Mouse (Mus musculus): Measurements from ENCODE around the gene Prps1l3. TPM values are rescaled to one million over a fixed set of nuclear protein-coding genes. Genes with fewer than 3 reads are reported as not detected.
"Not testable (repeated sequence)": the region's sequence is repeated elsewhere in the genome, so short reads cannot be mapped to it uniquely, and the experiment has no call there.

Prps1l3 gene
- polyA plus RNA-seq, 1 experiment from 2014 or later: 75.5 TPM

DNA sequence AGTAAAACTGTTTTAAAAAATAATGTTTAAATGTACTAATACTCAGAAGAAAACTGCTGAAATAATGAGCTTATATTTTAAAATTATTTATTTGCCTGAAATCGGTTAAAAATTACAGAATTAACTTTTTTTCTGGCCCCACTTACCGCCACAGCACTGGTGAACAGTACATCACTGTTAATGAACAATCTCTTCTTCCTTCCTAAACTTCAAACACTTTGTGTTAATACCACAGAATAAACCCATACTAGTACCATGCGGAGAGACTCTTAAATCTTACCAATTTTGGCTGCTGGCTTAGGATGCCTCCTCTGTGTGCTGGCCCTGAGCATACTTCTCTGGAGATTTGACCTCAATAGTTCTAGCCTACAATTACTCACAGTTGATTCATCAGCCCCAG, 28.3 kb upstream of the Prps1l3 start:
- no peak overlapping the region for H3K4me2 ChIP-seq
- H3K9me3 ChIP-seq: no peaks in the 10 kb centered on the region
- no peaks in the 10 kb centered on the region for H3K36me3 ChIP-seq
- H3K4me3 ChIP-seq: no peak overlapping the region
- no peak for ATAC-seq (ENCODE audit: borderline replicate concordance, extremely low read depth, low FRiP score, low TSS enrichment)
- no peak overlapping the region for H3K9ac ChIP-seq
- H3K27me3 ChIP-seq: peaks cover 9% of the 10 kb centered on the region; the same call in 1 of the 2 replicates
- no peaks in the 10 kb centered on the region; the same call in 1 of the 2 replicates for H3K4me1 ChIP-seq
- WGBS: 88% methylated on average over 3 of the region's 3 CpGs
- H3K27ac ChIP-seq: no peak overlapping the region

DNA sequence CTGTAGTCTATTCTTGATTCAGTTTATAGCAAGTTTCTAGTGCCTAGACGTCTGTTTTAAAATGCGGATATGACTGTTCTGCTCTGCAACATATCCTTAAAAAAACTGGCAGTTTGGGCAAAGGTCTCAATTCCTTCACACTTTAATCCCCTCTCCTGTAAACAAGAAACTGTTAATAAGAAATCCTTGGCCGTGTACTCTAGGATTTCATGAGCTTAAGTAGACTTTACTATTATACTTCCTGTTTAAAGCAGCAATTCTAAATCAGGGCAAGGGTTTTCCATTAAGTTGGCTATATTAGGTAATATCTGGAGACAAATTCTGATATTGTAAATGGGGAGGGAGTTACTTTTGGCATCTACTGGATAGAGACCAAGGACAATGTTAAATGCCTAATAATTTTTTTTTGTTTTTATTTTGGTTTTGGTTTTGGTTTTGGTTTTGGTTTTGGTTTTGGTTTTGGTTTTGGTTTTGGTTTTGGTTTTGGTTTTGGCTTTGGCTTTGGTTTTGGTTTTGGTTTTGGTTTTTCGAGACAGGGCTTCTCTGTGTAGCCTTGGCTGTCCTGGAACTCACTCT, 25.8 kb upstream of the Prps1l3 start:
- no peaks in the 10 kb centered on the region for H3K27me3 ChIP-seq
- no peak for ATAC-seq (ENCODE audit: borderline replicate concordance, extremely low read depth, low FRiP score, low TSS enrichment)
- H3K4me2 ChIP-seq: no peak overlapping the region
- H3K9ac ChIP-seq: no peak overlapping the region
- H3K4me3 ChIP-seq: no peak overlapping the region
- H3K36me3 ChIP-seq: no peaks in the 10 kb centered on the region
- 73% methylated on average over 4 of the region's 4 CpGs for WGBS
- H3K9me3 ChIP-seq: no peaks in the 10 kb centered on the region
- H3K27ac ChIP-seq: no peak overlapping the region
- H3K4me1 ChIP-seq: no peaks in the 10 kb centered on the region

DNA sequence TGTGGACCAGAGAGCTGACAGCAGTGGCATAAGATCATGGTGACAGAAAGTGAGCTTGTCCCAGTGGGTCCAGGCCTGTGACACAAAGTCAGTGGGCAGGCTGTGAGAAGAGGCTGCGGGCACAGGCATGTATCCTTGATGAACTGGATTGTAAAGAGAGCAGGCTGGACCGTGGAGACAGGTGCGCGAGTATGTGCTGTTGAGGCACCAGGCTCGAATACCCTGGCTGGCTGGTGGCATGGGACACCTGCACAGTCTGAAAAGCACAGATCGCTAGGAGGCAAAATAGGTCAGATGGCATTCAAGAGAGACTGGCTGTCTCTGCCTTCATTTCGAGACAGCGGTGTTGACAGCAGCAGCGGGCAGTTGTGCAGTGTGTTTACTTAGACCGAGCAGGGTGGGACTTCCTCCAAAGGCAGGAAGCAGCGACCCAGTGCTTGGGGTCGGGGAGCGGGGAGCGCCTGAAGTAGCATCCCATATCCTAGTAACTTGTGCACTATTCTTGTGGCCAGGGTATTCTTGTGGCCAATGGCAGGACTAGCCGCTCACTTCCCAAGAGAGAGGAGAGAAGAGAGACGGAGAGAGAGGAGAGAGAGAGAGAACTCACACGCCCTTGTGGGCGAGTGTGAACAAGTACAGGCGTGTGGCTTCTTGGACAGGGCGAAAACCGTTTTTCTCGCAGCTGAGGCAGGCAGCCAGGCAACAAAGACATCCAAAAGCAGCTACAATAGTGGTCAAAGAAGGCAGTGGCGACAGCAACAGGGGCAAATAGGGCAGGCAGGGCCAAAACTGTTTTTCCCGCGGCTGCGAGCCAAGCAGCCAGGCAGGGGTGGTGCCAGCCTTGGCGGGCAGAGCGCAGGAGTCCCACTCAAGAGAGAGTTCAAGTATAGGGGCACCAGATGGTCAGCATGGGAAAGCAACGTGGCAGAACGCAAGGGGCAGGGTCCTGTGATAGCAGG, 18.6 kb upstream of the Prps1l3 start:
- Histone ChIP-seq H3K36me3 (no peaks in the 10 kb centered on the region), H3K4me3 (peak overlapping the region; percentile 48), H3K9ac (peak overlapping the region; percentile 47), H3K4me2 (peak overlapping the region; percentile 83), H3K27ac (0 out of 2 replicates have a peak overlapping the region, but pooled peaks have one; percentile 10), H3K9me3 (no peaks in the 10 kb centered on the region), H3K4me1 (peaks cover 3% of the 10 kb centered on the region; the same call in 1 of the 2 replicates), H3K27me3 (no peaks in the 10 kb centered on the region)
- 5% methylated on average over 30 of the region's 30 CpGs for WGBS
- peak; percentile 79; the same call in 1 of the 2 replicates for ATAC-seq (ENCODE audit: borderline replicate concordance, extremely low read depth, low FRiP score, low TSS enrichment)

DNA sequence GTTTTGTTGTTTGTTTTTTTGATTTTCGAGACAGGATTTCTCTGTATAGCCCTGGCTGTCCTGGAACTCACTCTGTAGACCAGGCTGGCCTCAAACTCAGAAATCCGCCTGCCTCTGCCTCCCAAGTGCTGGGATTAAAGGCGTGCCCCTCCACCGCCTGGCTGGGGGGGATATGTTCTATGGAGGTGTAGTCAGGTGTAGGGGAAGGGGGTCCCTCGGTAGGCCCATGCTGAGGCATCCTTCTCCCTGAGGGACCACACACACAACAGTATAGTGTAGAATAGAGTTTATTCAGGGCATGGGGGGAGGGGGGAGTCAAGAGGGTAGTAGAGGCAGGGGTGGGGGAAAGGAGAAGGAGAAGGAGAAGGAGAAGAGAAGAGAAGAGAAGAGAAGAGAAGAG, 17.7 kb upstream of the Prps1l3 start:
- H3K9ac ChIP-seq; H3K4me1 ChIP-seq; H3K9me3 ChIP-seq; H3K36me3 ChIP-seq; H3K4me2 ChIP-seq; H3K27ac ChIP-seq; ATAC-seq (ENCODE audit: borderline replicate concordance, extremely low read depth, low FRiP score, low TSS enrichment); H3K27me3 ChIP-seq; H3K4me3 ChIP-seq: not testable (repeated sequence)
- 79% methylated on average over 5 of the region's 5 CpGs for WGBS

DNA sequence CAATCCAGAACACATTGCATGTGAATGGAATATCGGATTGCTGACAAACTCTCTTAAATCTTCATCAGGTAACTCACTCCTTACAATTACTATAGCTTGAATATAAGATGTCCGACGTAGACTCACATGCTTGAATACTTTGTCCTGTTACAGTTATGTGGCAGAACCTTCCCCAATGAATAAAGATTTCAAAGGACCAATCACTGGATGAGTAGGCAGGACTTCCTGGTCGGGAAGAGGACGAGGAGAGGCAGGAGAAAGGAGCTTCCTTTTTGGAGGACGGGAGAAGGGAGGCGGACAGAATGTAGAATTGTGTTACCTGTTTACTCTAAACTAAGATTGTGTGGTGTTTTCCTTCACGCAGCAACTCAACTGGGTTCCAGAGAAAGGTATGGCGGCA, 3.8 kb upstream of the Prps1l3 start:
- Histone ChIP-seq H3K9me3 (no peaks in the 10 kb centered on the region), H3K9ac (no peak overlapping the region), H3K27ac (no peak overlapping the region), H3K27me3 (no peaks in the 10 kb centered on the region), H3K36me3 (no peaks in the 10 kb centered on the region), H3K4me1 (peaks cover 3% of the 10 kb centered on the region), H3K4me3 (no peak overlapping the region), H3K4me2 (no peak overlapping the region)
- ATAC-seq (ENCODE audit: borderline replicate concordance, extremely low read depth, low FRiP score, low TSS enrichment): no peak
- 80% methylated on average over 9 of the region's 9 CpGs for WGBS

DNA sequence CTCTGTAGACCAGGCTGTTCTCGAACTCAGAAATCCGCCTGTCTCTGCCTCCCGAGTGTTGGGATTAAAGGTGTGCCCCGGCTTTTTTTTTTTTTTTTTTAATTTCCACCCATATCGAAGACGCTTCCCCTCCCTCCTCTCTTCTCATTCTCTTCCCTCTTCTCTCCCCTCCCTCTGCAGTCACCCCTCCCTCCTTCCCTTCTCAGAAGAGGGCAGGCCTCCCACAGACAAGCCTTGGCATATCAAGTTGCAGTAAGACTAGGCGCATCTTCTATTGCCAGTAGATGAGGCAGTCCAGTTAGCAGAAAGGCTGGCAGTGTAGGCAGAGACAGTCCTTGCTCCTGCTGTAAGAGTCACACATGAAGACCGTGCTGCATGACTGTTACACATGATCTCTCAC, 2.4 kb upstream of the Prps1l3 start:
- H3K4me3 ChIP-seq: no peak overlapping the region
- WGBS: 78% methylated on average over 4 of the region's 8 CpGs
- H3K36me3 ChIP-seq: no peaks in the 10 kb centered on the region
- no peaks in the 10 kb centered on the region for H3K9me3 ChIP-seq
- no peak for ATAC-seq (ENCODE audit: borderline replicate concordance, extremely low read depth, low FRiP score, low TSS enrichment)
- no peak overlapping the region for H3K4me2 ChIP-seq
- H3K27ac ChIP-seq: no peak overlapping the region
- H3K27me3 ChIP-seq: no peaks in the 10 kb centered on the region
- peaks cover 6% of the 10 kb centered on the region for H3K4me1 ChIP-seq
- H3K9ac ChIP-seq: no peak overlapping the region

DNA sequence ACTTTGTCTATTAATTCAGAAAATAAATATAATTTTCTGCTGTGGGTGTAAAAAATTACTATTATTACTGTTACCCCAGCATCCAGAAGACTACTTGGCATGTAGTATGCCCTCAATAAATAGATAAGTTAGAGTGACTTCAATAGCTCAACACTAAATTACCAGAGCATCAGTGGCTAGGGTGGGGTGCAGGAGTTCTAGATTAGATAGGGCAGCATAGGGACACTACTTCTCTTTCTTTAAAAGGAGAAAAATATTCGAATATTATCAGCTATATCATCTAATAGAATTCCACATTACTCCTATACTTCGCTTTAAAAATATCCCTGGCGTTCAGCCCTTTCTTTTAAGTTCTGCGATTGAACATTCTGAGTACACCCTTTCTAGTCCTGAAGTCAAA, 509 bp upstream of the Prps1l3 start:
- peak overlapping the region; percentile 71 for H3K4me2 ChIP-seq
- H3K27ac ChIP-seq: peak overlapping the region; percentile 96
- no peaks in the 10 kb centered on the region for H3K9me3 ChIP-seq
- no peak for ATAC-seq (ENCODE audit: borderline replicate concordance, extremely low read depth, low FRiP score, low TSS enrichment)
- no peaks in the 10 kb centered on the region for H3K36me3 ChIP-seq
- 15% methylated on average over 4 of the region's 4 CpGs for WGBS
- H3K9ac ChIP-seq: peak overlapping the region; percentile 86
- H3K4me3 ChIP-seq: peak overlapping the region; percentile 93
- H3K27me3 ChIP-seq: no peaks in the 10 kb centered on the region
- peaks cover 6% of the 10 kb centered on the region for H3K4me1 ChIP-seq

DNA sequence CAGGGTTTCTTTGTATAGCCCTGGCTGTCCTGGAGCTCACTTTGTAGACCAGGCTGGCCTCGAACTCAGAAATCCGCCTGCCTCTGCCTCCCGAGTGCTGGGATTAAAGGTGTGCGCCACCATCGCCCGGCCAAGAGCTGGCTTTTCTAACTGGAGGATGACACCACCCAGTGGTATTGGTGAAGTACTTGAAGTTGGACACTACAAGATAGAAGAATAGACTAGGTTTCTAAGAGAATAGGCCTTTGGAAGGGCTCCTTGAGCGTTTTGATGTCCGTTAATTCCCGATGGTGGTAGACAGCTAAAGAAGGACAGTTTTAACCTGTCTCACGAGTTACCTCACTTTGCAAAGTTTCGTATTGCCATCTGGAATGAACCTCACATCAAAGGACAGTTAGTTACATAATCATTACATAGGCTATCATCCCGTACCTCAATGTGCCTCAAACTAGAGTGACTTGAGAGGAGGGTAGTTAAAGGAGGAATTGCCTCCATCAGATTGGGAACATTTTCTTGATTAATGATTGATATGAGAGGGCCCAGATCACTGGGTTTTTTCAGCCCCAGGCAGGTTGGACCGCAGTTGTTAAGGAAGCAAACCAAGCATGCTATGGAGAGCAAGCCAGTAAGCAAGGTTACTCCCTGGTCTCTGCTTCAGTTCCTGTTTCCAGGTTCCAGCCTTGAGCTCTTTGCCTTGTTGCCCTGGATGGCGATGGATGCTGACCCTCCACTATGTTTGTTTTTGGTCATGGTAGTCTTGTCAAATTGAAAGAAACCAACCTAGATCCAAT, 1.1 kb downstream of the Prps1l3 start:
- ATAC-seq (ENCODE audit: borderline replicate concordance, extremely low read depth, low FRiP score, low TSS enrichment): no peak
- 58% methylated on average over 14 of the region's 14 CpGs for WGBS
- no peaks in the 10 kb centered on the region for H3K9me3 ChIP-seq
- no peaks in the 10 kb centered on the region for H3K27me3 ChIP-seq
- H3K4me1 ChIP-seq: peaks cover 6% of the 10 kb centered on the region
- no peak overlapping the region; the same call in 1 of the 2 replicates for H3K27ac ChIP-seq
- peak overlapping the region; percentile 93 for H3K4me3 ChIP-seq
- no peaks in the 10 kb centered on the region for H3K36me3 ChIP-seq
- H3K4me2 ChIP-seq: peak overlapping the region; percentile 71
- peak overlapping the region; percentile 86 for H3K9ac ChIP-seq

DNA sequence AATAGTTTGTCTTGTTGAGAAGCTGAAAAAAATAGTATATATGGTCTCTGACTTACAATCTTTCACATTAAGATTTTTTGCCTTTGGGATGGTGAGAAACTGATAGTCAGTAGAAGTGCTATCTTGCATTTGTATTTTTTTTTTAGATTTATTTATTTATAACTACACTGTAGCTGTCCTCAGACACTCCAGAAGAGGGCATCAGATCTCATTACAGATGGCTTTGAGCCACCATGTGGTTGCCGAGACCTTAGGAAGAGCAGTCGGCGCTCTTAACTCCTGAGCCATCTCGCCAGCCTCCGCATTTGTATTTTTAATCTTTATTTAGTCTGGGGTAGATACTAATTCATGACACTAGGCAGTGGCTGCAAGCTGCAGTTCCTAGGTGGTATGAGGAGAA, 3.2 kb downstream of the Prps1l3 start:
- H3K4me3 ChIP-seq: no peak overlapping the region
- 79% methylated on average over 5 of the region's 5 CpGs for WGBS
- peaks cover 6% of the 10 kb centered on the region for H3K4me1 ChIP-seq
- ATAC-seq (ENCODE audit: borderline replicate concordance, extremely low read depth, low FRiP score, low TSS enrichment): no peak
- H3K36me3 ChIP-seq: peaks cover 3% of the 10 kb centered on the region
- H3K9ac ChIP-seq: no peak overlapping the region
- H3K27ac ChIP-seq: no peak overlapping the region
- no peak overlapping the region for H3K4me2 ChIP-seq
- no peaks in the 10 kb centered on the region for H3K9me3 ChIP-seq
- H3K27me3 ChIP-seq: no peaks in the 10 kb centered on the region

DNA sequence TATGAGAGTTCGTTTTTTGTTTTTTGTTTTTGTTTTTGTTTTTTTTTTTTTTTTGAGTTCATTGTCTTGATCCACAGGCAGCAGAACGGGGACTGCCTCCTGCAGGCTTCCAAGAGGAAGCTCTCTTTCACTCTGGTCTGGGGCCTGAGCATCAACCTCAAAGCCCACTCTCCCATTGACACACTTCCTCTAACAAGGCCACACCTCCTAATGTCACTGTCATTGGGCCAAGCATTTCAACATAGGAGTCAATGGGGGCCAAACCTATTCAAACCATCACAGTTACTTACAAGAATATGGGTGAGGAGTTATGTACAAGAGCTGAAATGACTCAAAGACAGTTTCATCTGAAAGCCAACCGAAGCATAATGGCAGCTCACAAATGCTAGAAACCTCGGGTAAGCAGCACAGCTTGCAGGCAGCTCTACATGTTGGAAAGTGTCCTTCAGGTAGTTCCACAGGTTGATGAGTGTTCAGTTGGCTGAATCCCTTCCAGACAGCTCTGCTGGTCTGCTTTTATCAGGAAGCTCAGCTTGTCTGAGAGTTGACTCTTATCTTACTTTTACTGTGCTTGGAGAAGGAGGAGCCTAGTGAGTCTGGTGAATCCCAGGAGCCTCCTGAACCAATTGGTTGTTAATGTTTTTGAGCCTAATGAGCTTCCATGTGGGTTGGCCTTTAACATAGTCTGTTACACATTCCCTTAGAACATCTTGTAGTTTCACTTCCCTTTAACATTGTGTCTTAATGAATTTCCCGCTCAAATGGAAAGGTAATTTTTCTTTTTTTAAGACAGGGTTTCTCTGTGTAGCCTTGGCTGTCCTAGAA, 13.7 kb downstream of the Prps1l3 start:
- Histone ChIP-seq H3K4me2 (no peak overlapping the region), H3K27ac (no peak overlapping the region), H3K9ac (no peak overlapping the region), H3K36me3 (peaks cover 29% of the 10 kb centered on the region), H3K9me3 (no peaks in the 10 kb centered on the region), H3K27me3 (no peaks in the 10 kb centered on the region), H3K4me1 (no peaks in the 10 kb centered on the region), H3K4me3 (no peak overlapping the region)
- ATAC-seq (ENCODE audit: borderline replicate concordance, extremely low read depth, low FRiP score, low TSS enrichment): no peak
- WGBS: 89% methylated on average over 5 of the region's 5 CpGs

DNA sequence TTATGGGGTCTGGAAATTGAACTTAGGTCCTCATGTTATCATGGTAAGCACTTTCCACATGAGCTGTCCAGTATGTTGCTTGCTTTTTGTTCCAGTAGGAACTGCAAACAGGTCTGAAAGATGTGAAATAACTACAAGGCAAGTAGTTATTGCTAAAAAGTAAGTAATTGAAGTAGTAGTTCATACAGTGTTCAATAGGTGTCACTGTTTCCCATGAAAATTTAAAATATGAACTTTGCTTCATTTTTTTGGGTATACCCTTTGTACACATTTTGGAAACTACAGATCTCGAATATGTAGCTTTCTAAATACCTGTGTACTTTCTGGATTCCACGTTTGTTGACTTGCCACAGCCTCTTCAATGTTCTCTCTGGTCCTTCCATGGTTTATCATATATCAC, 28.4 kb downstream of the Prps1l3 start:
- H3K9ac ChIP-seq: no peak overlapping the region

More for the DNA sequence above, 28.4 kb downstream of the Prps1l3 start:
- Histone ChIP-seq H3K27ac (no peak overlapping the region), H3K27me3 (no peaks in the 10 kb centered on the region), H3K4me3 (no peak overlapping the region), H3K4me1 (no peaks in the 10 kb centered on the region), H3K9me3 (no peaks in the 10 kb centered on the region), H3K36me3 (no peaks in the 10 kb centered on the region), H3K4me2 (no peak overlapping the region)
- no peak for ATAC-seq (ENCODE audit: borderline replicate concordance, extremely low read depth, low FRiP score, low TSS enrichment)
- 40% methylated on average over 2 of the region's 2 CpGs for WGBS

All from lung, embryonic 15.5 days (tissue).